Mouse (Mus musculus) adipocyte (in vitro differentiated cells): ENCODE measurements around the gene Kcnh7.

ENCODE experiments used
- DNase-seq: peaks from one replicate; pipeline ENCODE4 v3.0.0-alpha.2; 2016; ENCODE audit warnings: low spot score

Kcnh7 gene

GRCm38 (mm10) chr2:62646014-62646645 is 538.0 kb downstream of the Kcnh7 start, which contains the start of gene Ifih1:
Ifih1 (minus strand) TSS chr2:62646255.
- no peak for DNase-seq

GRCm38 (mm10) chr2:62645475-62645874 is 538.6 kb downstream of the Kcnh7 start:
- DNase-seq, result no peak

DNA sequence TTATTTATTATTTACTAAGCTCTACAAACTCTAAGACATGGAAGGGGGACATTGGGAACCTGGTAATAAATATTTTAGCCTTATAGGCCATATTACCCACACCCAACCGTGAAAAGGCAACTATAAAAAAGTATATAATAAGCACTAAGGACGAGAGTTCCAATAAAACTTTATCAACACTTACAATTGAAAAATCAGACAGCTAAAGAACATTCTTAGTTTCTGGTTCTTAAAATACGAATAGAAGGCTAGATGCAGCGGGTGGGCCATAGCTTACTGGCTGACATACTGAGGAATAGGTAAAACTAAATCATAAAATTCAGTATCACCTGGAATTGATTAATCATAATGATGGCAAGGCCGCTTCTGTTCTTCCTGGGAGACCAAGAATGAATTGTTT is 539.2 kb downstream of the Kcnh7 start:
- DNase-seq, result no peak
